Mouse (Mus musculus): ENCODE results near the gene Inhba. TPM values are rescaled to one million over a fixed set of nuclear protein-coding genes. Genes with fewer than 3 reads are reported as not detected.

Inhba gene
- total RNA-seq (2014; rRNA removed) (0.14 and 0.47 TPM in 2 replicates), polyA plus RNA-seq (2015; fragmentation: Nextera tagmentation; extraction: Ambion mirVana) (1.7 and 2.3 TPM in 2 replicates)

GRCm38 (mm10) chr13:16011372-16012242 lies at the start of gene Inhba:
Gene Inhba, plus strand, starts transcription at chr13:16011851.
- ATAC-seq (peak; percentile 57), DNase-seq (ENCODE audit: low spot score) (peak; percentile 62)
- no peak for TF ChIP-seq CTCF (IDR thresholded peaks at IDR 0.05; ENCODE audit: low read depth)
- Histone ChIP-seq H3K4me2 (ENCODE audit: low read depth, low read length) (peak within 1 kb of the TSS; percentile 77), H3K4me3 (ENCODE audit: low read length) (peak within 1 kb of the TSS; percentile 44), H3K36me3 (ENCODE audit: insufficient read depth, low read length) (no peaks in the 10 kb centered on the region), H3K27ac (no peak within 1 kb of the TSS), H3K27me3 (ENCODE audit: insufficient read depth, low read length) (no peaks in the 10 kb centered on the region), H3K4me1 (ENCODE audit: insufficient read depth, low read length) (peaks cover 6% of the 10 kb centered on the region; the same call in 1 of the 2 replicates), H3K9ac (replicated peaks; ENCODE audit: low read length) (peak within 1 kb of the TSS; percentile 22), H3K9me3 (ENCODE audit: low read length) (no peaks in the 10 kb centered on the region)
- WGBS, result 5% methylated on average over 31 of the region's 31 CpGs

- Histone ChIP-seq H3K9me3 (ENCODE audit: low read length) (no peaks in the 10 kb centered on the region), H3K36me3 (ENCODE audit: insufficient read depth, low read length) (no peaks in the 10 kb centered on the region), H3K27ac (no peak overlapping the region), H3K4me1 (ENCODE audit: insufficient read depth, low read length) (no peaks in the 10 kb centered on the region), H3K4me3 (ENCODE audit: low read length) (no peak overlapping the region), H3K9ac (replicated peaks; ENCODE audit: low read length) (no peak overlapping the region), H3K27me3 (ENCODE audit: insufficient read depth, low read length) (no peaks in the 10 kb centered on the region), H3K4me2 (ENCODE audit: low read depth, low read length) (no peak overlapping the region)
- DNase-seq (ENCODE audit: low spot score) (no peak), ATAC-seq (no peak)
- TF ChIP-seq CTCF (IDR thresholded peaks at IDR 0.05; ENCODE audit: low read depth), result no peak
- 90% methylated on average over 1 of the region's 1 CpGs for WGBS
Observed at GRCm38 (mm10) chr13:15976584-15976983, 35.1 kb upstream of the Inhba start.

- DNase-seq (ENCODE audit: low spot score) (no peak), ATAC-seq (no peak)
- Histone ChIP-seq H3K36me3 (ENCODE audit: insufficient read depth, low read length) (no peaks in the 10 kb centered on the region), H3K9ac (replicated peaks; ENCODE audit: low read length) (no peak overlapping the region), H3K27ac (no peak overlapping the region), H3K4me3 (ENCODE audit: low read length) (no peak overlapping the region), H3K4me1 (ENCODE audit: insufficient read depth, low read length) (no peaks in the 10 kb centered on the region), H3K27me3 (ENCODE audit: insufficient read depth, low read length) (no peaks in the 10 kb centered on the region), H3K9me3 (ENCODE audit: low read length) (no peaks in the 10 kb centered on the region), H3K4me2 (ENCODE audit: low read depth, low read length) (no peak overlapping the region)
- 75% methylated on average over 3 of the region's 3 CpGs for WGBS
- TF ChIP-seq CTCF (IDR thresholded peaks at IDR 0.05; ENCODE audit: low read depth), result no peak
Observed at GRCm38 (mm10) chr13:15979551-15979950, 32.1 kb upstream of the Inhba start.

- no peak for ATAC-seq
- H3K9me3 ChIP-seq (ENCODE audit: low read length), result no peaks in the 10 kb centered on the region
- no peak overlapping the region for H3K27ac ChIP-seq
- H3K4me2 ChIP-seq (ENCODE audit: low read depth, low read length), result no peak overlapping the region
- WGBS, result 73% methylated on average over 3 of the region's 3 CpGs
- H3K9ac ChIP-seq (replicated peaks; ENCODE audit: low read length), result no peak overlapping the region
- no peak for TF ChIP-seq CTCF (IDR thresholded peaks at IDR 0.05; ENCODE audit: low read depth)
- no peaks in the 10 kb centered on the region for H3K27me3 ChIP-seq (ENCODE audit: insufficient read depth, low read length)
- DNase-seq (ENCODE audit: low spot score), result no peak
- H3K4me1 ChIP-seq (ENCODE audit: insufficient read depth, low read length), result no peaks in the 10 kb centered on the region
- H3K36me3 ChIP-seq (ENCODE audit: insufficient read depth, low read length), result no peaks in the 10 kb centered on the region
- no peak overlapping the region for H3K4me3 ChIP-seq (ENCODE audit: low read length)
Observed at GRCm38 (mm10) chr13:15982041-15982440, 29.6 kb upstream of the Inhba start.

- H3K4me2 ChIP-seq (ENCODE audit: low read depth, low read length), result no peak overlapping the region
- WGBS, result 62% methylated on average over 2 of the region's 2 CpGs
- ATAC-seq (no peak), DNase-seq (ENCODE audit: low spot score) (peak; percentile 46)
- no peak overlapping the region for H3K9ac ChIP-seq (replicated peaks; ENCODE audit: low read length)
- no peaks in the 10 kb centered on the region for H3K27me3 ChIP-seq (ENCODE audit: insufficient read depth, low read length)
- no peak overlapping the region for H3K27ac ChIP-seq
- peak; percentile 64 for TF ChIP-seq CTCF (IDR thresholded peaks at IDR 0.05; ENCODE audit: low read depth)
- H3K4me3 ChIP-seq (ENCODE audit: low read length), result no peak overlapping the region
- H3K36me3 ChIP-seq (ENCODE audit: insufficient read depth, low read length), result no peaks in the 10 kb centered on the region
- H3K9me3 ChIP-seq (ENCODE audit: low read length), result no peaks in the 10 kb centered on the region
- no peaks in the 10 kb centered on the region for H3K4me1 ChIP-seq (ENCODE audit: insufficient read depth, low read length)
Observed at GRCm38 (mm10) chr13:15985761-15986160, 25.9 kb upstream of the Inhba start.

GRCm38 (mm10) chr13:15986172-15986571 lies 25.5 kb upstream of the Inhba start:
- Histone ChIP-seq H3K27me3 (ENCODE audit: insufficient read depth, low read length) (no peaks in the 10 kb centered on the region), H3K4me3 (ENCODE audit: low read length) (no peak overlapping the region), H3K9me3 (ENCODE audit: low read length) (no peaks in the 10 kb centered on the region), H3K27ac (no peak overlapping the region), H3K4me2 (ENCODE audit: low read depth, low read length) (no peak overlapping the region), H3K36me3 (ENCODE audit: insufficient read depth, low read length) (no peaks in the 10 kb centered on the region), H3K9ac (replicated peaks; ENCODE audit: low read length) (no peak overlapping the region), H3K4me1 (ENCODE audit: insufficient read depth, low read length) (no peaks in the 10 kb centered on the region)
- no peak for ATAC-seq
- 89% methylated on average over 4 of the region's 4 CpGs for WGBS
- no peak for TF ChIP-seq CTCF (IDR thresholded peaks at IDR 0.05; ENCODE audit: low read depth)
- no peak for DNase-seq (ENCODE audit: low spot score)

GRCm38 (mm10) chr13:15995314-15995713 lies 16.3 kb upstream of the Inhba start:
- 84% methylated on average over 2 of the region's 2 CpGs for WGBS
- no peak overlapping the region for H3K27ac ChIP-seq

More at GRCm38 (mm10) chr13:15995314-15995713, 16.3 kb upstream of the Inhba start:
- DNase-seq (ENCODE audit: low spot score) (no peak), ATAC-seq (no peak)
- H3K4me1 ChIP-seq (ENCODE audit: insufficient read depth, low read length), result no peaks in the 10 kb centered on the region
- TF ChIP-seq CTCF (IDR thresholded peaks at IDR 0.05; ENCODE audit: low read depth), result no peak
- H3K9me3 ChIP-seq (ENCODE audit: low read length), result no peaks in the 10 kb centered on the region
- no peaks in the 10 kb centered on the region for H3K27me3 ChIP-seq (ENCODE audit: insufficient read depth, low read length)
- no peak overlapping the region for H3K4me3 ChIP-seq (ENCODE audit: low read length)
- no peaks in the 10 kb centered on the region for H3K36me3 ChIP-seq (ENCODE audit: insufficient read depth, low read length)
- H3K9ac ChIP-seq (replicated peaks; ENCODE audit: low read length), result no peak overlapping the region
- no peak overlapping the region for H3K4me2 ChIP-seq (ENCODE audit: low read depth, low read length)
